Mouse (Mus musculus): ENCODE measurements around the gene Gpr137b.
"Not testable (repeated sequence)": the region's sequence is repeated elsewhere in the genome, so short reads cannot be mapped to it uniquely, and the experiment has no call there.

Gpr137b gene

DNA sequence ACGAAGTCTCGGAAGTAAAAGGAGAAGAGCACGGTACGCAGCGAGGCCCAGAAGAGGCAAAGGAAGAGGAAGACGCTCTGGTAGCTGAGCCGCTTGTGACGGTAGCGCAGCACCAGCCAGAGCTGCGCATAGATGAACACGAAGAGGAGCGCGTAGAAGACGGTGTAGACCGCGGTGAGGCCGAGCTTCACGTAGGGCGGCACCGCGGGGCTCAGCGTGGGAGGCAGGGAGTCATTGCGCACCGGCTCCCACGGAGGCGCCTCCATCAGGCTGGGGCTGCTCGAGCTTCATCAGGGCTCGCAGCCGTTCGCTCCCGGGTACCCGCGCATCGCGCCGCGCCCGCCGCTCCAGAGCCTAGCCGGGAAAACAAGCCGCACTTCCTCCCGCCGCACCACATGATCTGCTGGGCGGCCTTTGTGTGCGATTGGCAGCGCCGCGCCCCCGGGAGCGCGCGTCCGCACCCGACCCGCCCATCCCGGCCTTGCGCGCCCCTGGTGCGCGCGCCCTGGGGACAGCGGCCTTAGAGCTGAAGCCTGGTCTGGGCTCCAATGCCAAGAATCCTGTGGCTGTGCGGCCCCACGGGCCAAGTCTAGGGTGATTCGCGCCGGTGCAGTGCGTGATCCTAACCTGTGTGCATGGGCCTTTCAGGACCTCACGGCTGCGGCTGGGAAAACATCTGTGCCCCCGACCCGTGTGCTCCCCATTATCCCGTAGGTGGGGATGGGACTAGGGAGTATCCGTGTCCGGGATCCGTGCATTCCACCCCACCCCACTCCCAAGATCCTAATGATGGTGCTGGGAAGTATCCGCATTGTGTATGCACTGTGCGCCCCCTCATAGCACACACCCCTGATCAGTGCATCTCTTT lies at the start of gene Gpr137b:
Gpr137b (minus strand) TSS at position 787 of the 868 bp plus-strand sequence.
- peak; percentile 75 for DNase-seq

- not testable (repeated sequence) for DNase-seq
Observed at GRCm38 (mm10) chr13:13438112-13438953, 44.5 kb upstream of the Gpr137b start.

DNA sequence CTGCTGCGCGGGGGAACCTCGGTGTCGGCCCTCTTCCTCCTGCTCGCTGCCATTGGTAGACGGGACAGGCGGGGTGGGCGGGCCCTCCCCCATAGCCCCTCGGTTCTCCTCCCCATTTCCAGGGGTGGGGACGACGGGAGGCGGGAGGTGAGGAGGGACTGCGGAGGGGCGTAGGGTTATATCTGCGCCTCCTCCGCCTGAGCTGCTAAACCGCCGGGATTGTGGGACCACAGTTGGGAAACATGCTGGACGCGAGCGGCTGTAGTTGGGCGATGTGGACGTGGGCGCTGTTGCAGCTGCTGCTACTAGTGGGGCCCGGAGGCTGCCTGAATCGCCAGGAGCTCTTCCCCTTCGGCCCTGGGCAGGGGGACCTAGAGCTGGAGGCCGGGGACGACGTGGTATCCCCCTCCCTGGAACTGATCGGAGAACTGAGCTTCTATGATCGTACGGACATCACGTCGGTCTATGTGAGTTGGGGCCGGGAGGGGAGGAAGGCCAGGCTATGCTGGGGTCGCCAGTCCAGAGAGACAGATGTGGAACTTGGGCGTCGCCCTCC lies 43.7 kb upstream of the Gpr137b start, which contains the start of gene Nid1:
Nid1 (plus strand) TSS at position 92 of the 556 bp plus-strand sequence.
- DNase-seq, result not testable (repeated sequence)

- DNase-seq, result not testable (repeated sequence)
Observed at GRCm38 (mm10) chr13:13436161-13436560, 42.3 kb upstream of the Gpr137b start.

- DNase-seq, result not testable (repeated sequence)
Observed at GRCm38 (mm10) chr13:13423301-13423700, 29.5 kb upstream of the Gpr137b start.

GRCm38 (mm10) chr13:13418859-13419258 lies 25.0 kb upstream of the Gpr137b start:
- not testable (repeated sequence) for DNase-seq

DNA sequence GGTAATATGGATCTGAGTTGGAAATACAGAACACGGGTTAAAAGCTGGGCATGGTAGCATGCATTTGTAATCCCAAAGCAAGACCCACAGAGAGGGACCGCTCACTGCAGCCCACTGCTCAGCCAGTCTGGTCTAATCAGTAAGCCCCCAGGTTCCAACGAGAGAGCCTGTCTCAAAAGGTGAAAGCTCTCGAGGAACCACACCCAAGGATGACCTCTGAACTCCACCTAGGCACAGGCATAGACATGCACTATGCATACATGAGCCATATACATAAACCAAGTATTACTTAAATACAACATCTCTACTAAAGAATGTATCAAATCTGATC lies 22.2 kb upstream of the Gpr137b start:
- not testable (repeated sequence) for DNase-seq

GRCm38 (mm10) chr13:13415120-13416006 lies 21.5 kb upstream of the Gpr137b start:
- peak; percentile 49 for DNase-seq

DNA sequence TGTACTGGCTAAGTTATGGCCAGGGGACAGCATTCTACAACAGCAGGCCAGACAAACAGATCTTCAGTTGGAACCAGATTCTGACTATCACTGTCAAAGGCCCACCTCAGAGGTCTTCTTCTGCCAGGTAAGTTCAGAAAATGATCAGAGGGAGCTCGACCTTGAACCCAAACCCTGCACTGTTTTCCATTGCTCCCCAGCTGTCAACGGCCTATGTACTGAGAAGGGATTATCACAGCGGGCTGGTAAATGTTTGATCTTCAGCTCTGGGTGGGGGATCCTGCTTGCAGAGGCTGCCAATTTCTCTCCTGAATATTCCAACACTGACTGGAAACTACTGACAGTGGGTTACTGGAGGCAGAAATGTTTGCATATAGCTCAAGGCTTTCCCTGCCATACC lies 20.4 kb upstream of the Gpr137b start:
- no peak for DNase-seq

- DNase-seq, result not testable (repeated sequence)
Observed at GRCm38 (mm10) chr13:13405511-13405910, 11.7 kb upstream of the Gpr137b start.

GRCm38 (mm10) chr13:13404517-13405155 lies 10.8 kb upstream of the Gpr137b start:
- DNase-seq, result not testable (repeated sequence)

DNA sequence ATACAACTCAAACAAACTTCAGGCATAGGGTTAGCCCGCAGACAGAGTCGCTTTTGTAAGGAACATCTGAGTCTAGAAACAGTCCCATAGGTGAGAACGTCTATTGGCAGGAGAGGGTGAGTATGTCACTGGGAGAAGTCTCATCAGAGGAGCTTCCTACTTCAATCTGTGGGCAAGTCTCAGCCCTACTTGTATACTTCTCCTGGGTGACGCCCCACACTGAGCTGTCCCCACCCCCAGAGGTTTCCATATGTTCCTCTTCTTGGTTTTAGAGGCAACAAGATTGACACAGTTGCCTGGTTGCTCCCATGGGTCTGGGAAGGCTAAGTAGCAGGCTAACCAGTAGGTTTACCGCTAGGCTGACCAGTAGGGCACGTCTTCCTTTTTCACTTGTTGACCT lies 10.0 kb upstream of the Gpr137b start:
- DNase-seq, result not testable (repeated sequence)

- not testable (repeated sequence) for DNase-seq
Observed at GRCm38 (mm10) chr13:13403366-13403765, 9.6 kb upstream of the Gpr137b start.

DNA sequence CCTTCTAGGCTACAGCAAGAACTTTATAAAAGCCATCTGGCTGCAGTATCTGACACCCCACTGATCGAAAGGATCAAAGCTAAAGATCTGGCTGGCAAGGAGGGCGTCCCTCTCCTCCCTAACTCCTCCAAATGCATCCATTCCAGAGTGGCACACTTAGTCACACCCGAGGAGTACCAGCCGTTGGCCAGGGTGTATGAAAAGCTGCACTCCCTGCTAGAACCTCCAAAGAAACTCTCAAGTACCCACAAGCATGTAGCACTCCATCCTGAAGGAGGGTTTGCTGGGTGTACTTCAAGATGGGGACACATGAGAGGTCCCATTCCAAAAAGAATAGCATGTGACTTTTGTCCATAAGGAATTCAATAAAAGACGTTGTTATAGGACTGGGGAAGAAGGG lies 9.0 kb upstream of the Gpr137b start:
- DNase-seq, result not testable (repeated sequence)

DNA sequence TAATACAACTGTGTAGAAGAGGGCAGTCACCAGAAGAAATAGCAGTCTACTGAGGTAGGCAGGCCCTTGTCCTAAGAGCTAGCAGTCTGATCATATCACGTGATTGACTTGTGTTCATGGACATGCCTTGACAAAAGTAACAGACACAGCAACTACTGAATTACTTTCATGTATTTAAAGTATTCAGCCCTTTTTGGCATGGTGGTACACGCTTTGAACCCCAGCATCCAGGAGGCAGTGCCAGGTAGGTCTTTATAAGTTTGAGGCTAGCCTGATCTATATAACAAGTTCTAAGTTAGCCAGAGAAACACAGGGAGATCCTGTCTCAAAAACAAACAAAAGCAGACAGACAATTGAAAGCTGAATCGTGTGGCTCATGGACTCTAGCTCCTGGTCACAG lies 7.0 kb upstream of the Gpr137b start:
- not testable (repeated sequence) for DNase-seq

DNA sequence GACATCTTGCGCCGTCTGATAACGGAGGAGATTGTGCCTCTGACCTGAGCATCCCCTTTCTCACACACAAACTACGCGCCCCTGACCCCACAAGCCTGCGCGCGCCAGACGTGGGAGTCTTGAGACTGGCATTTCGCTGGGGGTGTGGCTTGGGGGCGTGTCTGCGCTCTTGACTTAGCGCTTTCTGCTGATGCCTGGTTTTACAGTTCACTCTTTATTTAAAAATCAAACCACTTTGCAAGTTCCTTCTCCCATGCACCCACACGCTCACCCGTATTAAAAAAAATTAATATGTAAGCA lies 232 bp upstream of the Gpr137b start:
- not testable (repeated sequence) for DNase-seq

GRCm38 (mm10) chr13:13378168-13378859 lies 15.5 kb downstream of the Gpr137b start:
- not testable (repeated sequence) for DNase-seq

GRCm38 (mm10) chr13:13377180-13377579 lies 16.6 kb downstream of the Gpr137b start:
- no peak for DNase-seq

DNA sequence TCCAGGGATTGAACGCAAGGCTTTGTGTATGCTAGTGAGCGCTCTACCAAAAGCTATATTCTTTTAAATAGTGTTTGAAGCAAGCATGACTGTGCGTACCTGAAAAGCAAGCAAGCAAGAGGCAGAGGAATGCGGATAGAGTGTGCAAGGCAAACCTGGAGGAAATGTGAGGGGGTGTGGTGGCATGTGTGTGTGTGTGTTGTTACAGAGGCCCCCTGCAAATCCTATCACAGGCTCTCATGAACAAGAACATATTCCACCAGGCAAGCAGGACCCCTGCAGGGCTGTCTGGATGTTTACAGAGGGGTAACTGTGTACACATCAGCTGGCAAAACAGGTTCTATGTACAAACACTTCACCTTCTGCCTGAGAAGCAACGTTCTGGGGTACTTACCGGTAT lies 19.8 kb downstream of the Gpr137b start:
- not testable (repeated sequence) for DNase-seq

DNA sequence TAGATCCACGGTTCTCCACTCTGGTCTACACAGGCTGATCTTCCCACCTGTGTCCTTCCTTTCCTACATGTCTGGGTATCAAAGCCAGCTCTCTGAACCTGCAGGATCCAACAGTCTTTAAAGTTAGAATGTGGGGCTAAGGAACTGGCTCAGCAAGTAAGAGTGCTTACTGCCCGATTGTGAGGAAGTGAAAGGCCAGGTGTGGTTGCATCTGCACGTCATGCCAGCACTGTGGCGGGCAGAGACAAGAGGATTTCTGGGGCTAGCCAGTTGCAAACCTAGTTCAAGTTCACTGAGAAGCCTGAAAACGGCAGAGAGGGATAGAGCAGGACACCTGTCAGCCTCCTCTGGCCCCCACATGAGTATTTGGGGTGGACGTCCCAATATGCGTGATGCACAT lies 22.4 kb downstream of the Gpr137b start:
- DNase-seq, result not testable (repeated sequence)

- DNase-seq, result not testable (repeated sequence)
Observed at GRCm38 (mm10) chr13:13366371-13366770, 27.4 kb downstream of the Gpr137b start.

All from right cerebral cortex, postnatal 25 days (tissue).